Mouse (Mus musculus) lung, adult 2 months (tissue): ENCODE measurements around the gene Thrb. TPM values are rescaled to one million over a fixed set of nuclear protein-coding genes. Genes with fewer than 3 reads are reported as not detected.

Experiments
- DNase-seq: peaks from one replicate; pipeline ENCODE4 v3.0.0; 2022
- H3K4me1 ChIP-seq: fragments of 200-500 bp; 2 replicates; pipeline ENCODE4 v1.6.1; 2011; ENCODE audit warnings: low read length; ENCODE audit not compliant: control insufficient read depth, insufficient read depth
- H3K4me3 ChIP-seq: fragments of 200-500 bp; replicated peaks from 2 replicates; pipeline ENCODE3; 2011; ENCODE audit warnings: low read depth, mild to moderate bottlenecking, control low read depth, low read length; ENCODE audit errors: extremely low read depth
- CTCF ChIP-seq: fragments of 200-500 bp; IDR thresholded peaks from 2 replicates; pipeline ENCODE4 v1.5.1; 2011; ENCODE audit warnings: mild to moderate bottlenecking, low read length, control low read depth; ENCODE audit not compliant: insufficient read depth
- POLR2A ChIP-seq: fragments of 200-500 bp; IDR thresholded peaks from 2 replicates; pipeline ENCODE4 v1.6.1; 2011; ENCODE audit warnings: low read depth, mild to moderate bottlenecking, control low read depth, low read length, borderline replicate concordance; ENCODE audit errors: extremely low read depth
- WGBS: fragments of 180-500 bp; shearing (Covaris S2); methylation state at CpG from one replicate; pipeline ENCODE4 v1.1.7; 2018; 5-methylcytosine and 5-hydroxymethylcytosine counted together
- polyA plus RNA-seq: library from polyadenylated mRNA; depleted of rRNA; stranded (reverse); fragments of >200 nt; gene quantifications from 2 replicates; pipeline ENCODE4 v1.2.3, GENCODE M21; 2012

Thrb gene
- polyA plus RNA-seq, 1 experiment, result 5.6 TPM

DNA sequence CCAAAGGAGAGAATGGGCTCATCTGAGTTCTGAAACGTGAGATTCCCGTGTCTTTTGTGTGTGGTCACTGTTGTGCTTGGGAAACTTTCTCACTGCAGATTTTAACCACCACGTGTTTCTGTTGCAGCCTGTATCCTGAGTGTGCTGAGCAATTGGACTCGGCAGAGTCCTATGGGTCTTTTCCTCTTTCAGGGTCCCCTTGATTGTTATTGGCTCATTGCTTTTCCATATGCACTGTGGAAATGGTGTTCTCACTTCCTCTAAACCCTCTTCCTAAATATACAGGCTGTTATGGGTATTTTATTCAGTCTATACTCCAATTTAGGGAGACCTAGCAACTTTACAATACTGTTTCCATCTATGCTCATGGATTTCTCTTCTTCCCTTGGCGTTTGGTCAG is 152.4 kb downstream of the Thrb start:
- no peak for DNase-seq
- no peak for TF ChIP-seq POLR2A
- TF ChIP-seq CTCF, result no peak
- Histone ChIP-seq H3K4me3 (no peak overlapping the region), H3K4me1 (no peaks in the 10 kb centered on the region)
- WGBS, result 75% methylated on average over 5 of the region's 5 CpGs

GRCm38 (mm10) chr14:17815103-17815502 is 155.0 kb downstream of the Thrb start:
- 59% methylated on average over 2 of the region's 2 CpGs for WGBS
- TF ChIP-seq CTCF, result no peak
- no peak for TF ChIP-seq POLR2A
- no peaks in the 10 kb centered on the region for H3K4me1 ChIP-seq

GRCm38 (mm10) chr14:17818086-17818485 is 158.0 kb downstream of the Thrb start:
- WGBS, result 78% methylated on average over 2 of the region's 2 CpGs

More at GRCm38 (mm10) chr14:17815103-17815502, 155.0 kb downstream of the Thrb start:
- no peak for DNase-seq
- H3K4me3 ChIP-seq, result no peak overlapping the region

DNA sequence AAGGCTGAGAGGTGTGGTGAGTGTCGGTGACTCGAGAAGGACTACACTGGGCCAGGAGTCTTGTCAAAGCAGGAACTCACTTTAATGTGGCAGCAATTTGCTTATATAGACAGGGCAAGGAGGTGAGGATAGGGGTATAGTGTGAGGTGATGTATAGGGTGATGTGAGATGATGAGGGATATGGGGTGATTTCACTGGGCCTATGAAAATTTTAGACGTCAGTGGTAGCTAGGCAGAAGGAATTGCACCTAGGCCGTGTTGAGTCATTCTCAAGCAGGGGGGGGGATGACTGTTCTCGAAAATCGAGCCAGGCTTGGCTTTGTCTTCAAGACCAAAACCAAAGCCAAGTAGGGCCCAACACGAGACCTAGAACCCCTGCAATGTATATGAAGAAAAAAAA is 162.7 kb downstream of the Thrb start:
- TF ChIP-seq CTCF, result no peak
- TF ChIP-seq POLR2A, result no peak
- Histone ChIP-seq H3K4me3 (no peak overlapping the region), H3K4me1 (peaks cover 3% of the 10 kb centered on the region)
- DNase-seq, result no peak
- 61% methylated on average over 7 of the region's 7 CpGs for WGBS

More at GRCm38 (mm10) chr14:17818086-17818485, 158.0 kb downstream of the Thrb start:
- no peak overlapping the region for H3K4me3 ChIP-seq
- no peak for DNase-seq
- no peak for TF ChIP-seq POLR2A
- no peaks in the 10 kb centered on the region for H3K4me1 ChIP-seq

DNA sequence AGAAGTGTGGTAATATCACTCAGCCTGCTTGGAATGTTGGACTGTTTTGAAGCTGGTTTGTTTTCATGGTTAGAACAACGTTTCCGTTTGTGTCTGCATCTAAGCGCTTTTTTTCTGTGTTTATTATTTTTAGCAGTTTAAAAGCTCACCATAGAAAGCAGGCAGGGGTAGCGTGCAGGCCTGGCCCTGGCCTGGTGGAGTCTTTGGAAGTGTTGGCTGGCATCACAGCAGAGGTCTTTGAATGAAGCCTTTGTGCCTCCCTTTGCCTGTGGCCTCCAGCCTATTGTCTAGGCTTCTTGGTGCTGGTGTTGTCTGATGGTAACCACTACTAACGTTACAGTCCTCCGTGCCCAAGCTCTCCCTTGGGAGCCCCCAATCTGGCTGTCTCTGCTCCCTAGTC is 167.3 kb downstream of the Thrb start:
- no peak for TF ChIP-seq POLR2A
- TF ChIP-seq CTCF, result no peak
- 48% methylated on average over 6 of the region's 6 CpGs for WGBS
- no peak overlapping the region for H3K4me3 ChIP-seq
- peaks cover 3% of the 10 kb centered on the region for H3K4me1 ChIP-seq
- no peak for DNase-seq

- WGBS, result 72% methylated on average over 1 of the region's 1 CpGs
- Histone ChIP-seq H3K4me1 (no peaks in the 10 kb centered on the region; the same call in 1 of the 2 replicates), H3K4me3 (no peak overlapping the region)
- no peak for DNase-seq
- no peak for TF ChIP-seq CTCF
- no peak for TF ChIP-seq POLR2A
These were observed 175.7 kb downstream of the Thrb start for GRCm38 (mm10) chr14:17835738-17836137.

DNA sequence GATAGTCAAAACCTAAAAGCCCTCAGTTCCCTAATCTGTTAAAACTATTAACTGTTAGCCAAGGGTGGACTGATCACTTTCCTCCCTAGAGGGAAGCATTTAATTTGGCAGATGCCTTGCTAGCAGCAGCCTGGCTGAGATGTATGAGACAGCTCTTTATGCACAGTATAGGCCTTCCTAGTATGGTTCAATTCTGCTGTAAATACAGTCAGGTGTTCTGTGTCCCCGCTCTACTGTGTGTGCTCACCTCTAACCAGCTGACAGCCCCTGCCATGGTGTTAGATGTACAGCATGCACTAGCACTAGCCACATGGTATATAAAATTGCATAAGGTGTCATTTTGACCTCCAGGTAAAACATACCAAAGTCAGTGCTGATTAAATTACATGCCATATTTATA is 176.7 kb downstream of the Thrb start:
- WGBS, result 92% methylated on average over 1 of the region's 1 CpGs
- no peaks in the 10 kb centered on the region; the same call in 1 of the 2 replicates for H3K4me1 ChIP-seq
- no peak overlapping the region for H3K4me3 ChIP-seq
- TF ChIP-seq POLR2A (no peak), CTCF (no peak)
- DNase-seq, result no peak

DNA sequence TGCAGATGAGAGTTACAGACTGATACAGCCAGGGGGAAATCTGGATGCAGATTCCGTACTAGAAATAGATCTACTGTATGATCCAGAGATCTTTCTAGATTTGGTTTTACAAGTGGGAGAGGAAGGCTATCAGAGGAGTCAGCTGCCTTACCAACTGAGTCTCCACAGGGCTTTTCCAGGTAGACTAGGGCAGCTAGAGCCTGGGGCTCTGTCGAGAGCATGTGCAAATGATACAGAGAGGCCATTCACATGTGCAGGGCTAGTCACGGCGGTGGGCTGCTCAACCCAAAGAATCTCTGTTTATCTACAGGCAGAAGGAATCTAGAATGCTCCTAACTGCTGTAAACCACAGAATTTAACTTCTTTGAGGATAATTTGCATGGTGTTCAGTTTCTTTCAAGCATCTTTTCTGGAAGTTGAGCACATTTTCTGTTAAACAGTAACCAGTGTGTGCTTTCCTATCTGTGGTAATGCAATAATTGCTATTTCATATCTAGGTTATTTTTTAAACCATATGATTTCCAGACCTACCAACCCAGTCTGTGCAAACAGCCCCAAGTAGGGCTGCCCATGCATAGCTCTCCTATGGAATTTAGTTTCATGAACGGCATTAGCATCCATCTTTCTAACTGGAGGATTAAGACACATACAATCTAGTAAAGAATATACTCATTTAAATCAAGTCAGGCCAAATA is 185.1 kb downstream of the Thrb start:
- no peak for DNase-seq
- TF ChIP-seq CTCF, result no peak
- TF ChIP-seq POLR2A, result no peak

DNA sequence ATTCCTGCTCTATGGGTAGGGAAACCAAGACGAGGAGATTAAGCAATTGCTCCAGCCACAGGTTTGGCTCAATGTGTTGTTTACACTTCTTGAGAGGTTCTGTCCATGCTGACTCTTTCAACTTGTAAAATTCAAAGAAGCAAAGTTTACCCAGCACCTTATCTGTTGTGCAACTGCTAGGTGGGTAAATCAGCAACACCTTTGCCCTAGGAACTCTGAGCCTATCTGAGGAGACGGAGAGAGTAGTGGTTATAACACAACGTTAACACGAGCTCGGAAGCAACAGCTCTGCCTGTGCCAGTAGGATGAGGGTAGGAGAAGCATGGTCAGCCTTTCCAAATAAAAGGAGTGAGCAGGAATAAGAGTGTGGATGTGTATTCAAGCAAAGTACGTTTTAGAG is 185.8 kb downstream of the Thrb start:
- H3K4me3 ChIP-seq, result no peak overlapping the region
- 48% methylated on average over 6 of the region's 6 CpGs for WGBS
- TF ChIP-seq POLR2A (no peak), CTCF (no peak)
- no peak for DNase-seq
- no peaks in the 10 kb centered on the region; the same call in 1 of the 2 replicates for H3K4me1 ChIP-seq

More for the DNA sequence above, 185.1 kb downstream of the Thrb start:
- 69% methylated on average over 5 of the region's 5 CpGs for WGBS
- H3K4me1 ChIP-seq, result no peaks in the 10 kb centered on the region
- no peak overlapping the region for H3K4me3 ChIP-seq

DNA sequence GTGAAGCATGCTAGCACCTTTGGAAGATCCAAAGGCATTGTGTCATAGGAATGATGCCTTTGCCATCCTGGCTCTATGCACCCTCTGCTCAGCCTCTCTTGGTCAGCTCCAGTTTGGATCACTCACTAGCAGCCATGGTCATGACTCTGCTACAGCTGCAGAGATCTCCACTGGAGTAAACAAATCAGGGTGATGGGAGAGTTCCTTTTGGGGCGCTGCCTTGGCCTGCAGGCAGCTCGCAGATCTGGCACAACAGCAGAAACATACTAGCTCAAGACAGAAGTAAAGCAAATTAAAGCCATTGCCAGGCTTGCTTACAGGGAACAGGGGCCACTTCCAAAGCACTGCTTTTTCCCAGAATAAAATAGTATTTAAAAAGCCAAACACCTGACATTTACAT is 186.6 kb downstream of the Thrb start:
- Histone ChIP-seq H3K4me1 (no peaks in the 10 kb centered on the region; the same call in 1 of the 2 replicates), H3K4me3 (no peak overlapping the region)
- 53% methylated on average over 2 of the region's 2 CpGs for WGBS
- DNase-seq, result peak; percentile 14
- TF ChIP-seq POLR2A (no peak), CTCF (no peak)

DNA sequence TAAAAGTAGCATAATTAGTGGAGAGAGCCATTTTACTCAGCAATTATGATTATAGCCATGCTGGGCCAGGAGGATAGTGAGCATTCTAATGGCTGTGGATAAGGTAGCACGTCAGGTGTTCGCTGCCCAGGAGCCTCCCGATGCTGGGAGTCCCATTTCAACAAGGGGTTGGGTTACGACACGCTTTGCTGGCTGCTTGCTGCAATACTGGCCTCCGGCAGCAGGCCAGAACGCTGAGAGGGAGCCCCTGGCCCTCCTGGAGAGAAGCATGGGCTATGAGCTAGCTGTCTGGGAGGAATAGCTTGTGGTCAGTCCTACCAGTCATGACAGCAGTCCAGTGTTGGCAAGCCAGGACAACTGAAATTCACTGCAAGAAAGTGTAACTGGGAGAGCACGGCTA is 187.2 kb downstream of the Thrb start:
- peak; percentile 16 for DNase-seq
- no peak for TF ChIP-seq CTCF
- TF ChIP-seq POLR2A, result no peak
- no peak overlapping the region for H3K4me3 ChIP-seq
- no peaks in the 10 kb centered on the region; the same call in 1 of the 2 replicates for H3K4me1 ChIP-seq
- WGBS, result 58% methylated on average over 8 of the region's 8 CpGs

DNA sequence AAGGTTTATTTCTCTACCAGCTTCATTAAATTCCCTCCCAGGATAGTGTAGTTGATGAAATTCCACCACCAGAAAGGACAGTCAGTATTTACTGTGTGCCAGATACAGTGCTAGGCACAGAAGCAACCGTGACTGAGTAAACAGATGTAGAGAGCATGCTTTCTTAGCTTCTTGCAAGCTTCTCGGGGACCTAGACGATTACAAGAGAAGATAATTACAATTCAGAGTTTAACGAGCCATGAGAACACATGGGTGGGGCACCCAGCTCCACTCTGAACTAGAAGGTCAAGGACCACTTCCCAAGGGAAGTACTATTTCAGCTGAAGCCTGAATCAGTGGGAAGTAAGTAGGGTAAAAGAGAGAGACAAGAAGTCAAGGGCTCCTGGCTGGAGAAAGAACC is 190.3 kb downstream of the Thrb start:
- TF ChIP-seq POLR2A, result no peak
- no peak for TF ChIP-seq CTCF
- DNase-seq, result no peak

More for the DNA sequence above, 190.3 kb downstream of the Thrb start:
- 59% methylated on average over 4 of the region's 4 CpGs for WGBS
- no peaks in the 10 kb centered on the region; the same call in 1 of the 2 replicates for H3K4me1 ChIP-seq
- no peak overlapping the region for H3K4me3 ChIP-seq
